Mouse (Mus musculus): ENCODE measurements around the gene Tas1r3. TPM values are rescaled to one million over a fixed set of nuclear protein-coding genes. Genes with fewer than 3 reads are reported as not detected.

The Tas1r3 gene
- polyA plus RNA-seq (2016; fragmentation: Nextera tagmentation; extraction: Ambion mirVana) = 0.07 and 0.11 TPM in 2 replicates

- Histone ChIP-seq H3K27me3 (replicated peaks) (no peaks in the 10 kb centered on the region), H3K9ac (no peak within 1 kb of the TSS)
- ATAC-seq = no peak
Observed at GRCm38 (mm10) chr4:155863001-155863400, at the start of gene Tas1r3. Gene Tas1r3, minus strand, starts transcription at chr4:155863362.

GRCm38 (mm10) chr4:155908751-155909150, 45.6 kb upstream of the Tas1r3 start:
- no peaks in the 10 kb centered on the region for H3K4me1 ChIP-seq
- 81% methylated on average over 4 of the region's 4 CpGs for WGBS (ENCODE audit: insufficient replicate concordance)

More at GRCm38 (mm10) chr4:155863001-155863400, at the start of gene Tas1r3:
- no peak within 1 kb of the TSS for H3K4me3 ChIP-seq
- H3K4me1 ChIP-seq = peaks cover 6% of the 10 kb centered on the region
- no peak within 1 kb of the TSS for H3K4me2 ChIP-seq
- no peaks in the 10 kb centered on the region for H3K9me3 ChIP-seq (replicated peaks)
- no peak within 1 kb of the TSS for H3K27ac ChIP-seq
- 61% methylated on average over 5 of the region's 5 CpGs for WGBS (ENCODE audit: insufficient replicate concordance)
- H3K36me3 ChIP-seq = peaks cover 62% of the 10 kb centered on the region

GRCm38 (mm10) chr4:155908281-155908680, 45.1 kb upstream of the Tas1r3 start:
- Histone ChIP-seq H3K4me2 (no peak overlapping the region), H3K27me3 (replicated peaks) (no peaks in the 10 kb centered on the region), H3K9me3 (replicated peaks) (no peaks in the 10 kb centered on the region), H3K4me1 (no peaks in the 10 kb centered on the region), H3K9ac (no peak overlapping the region), H3K36me3 (peaks cover 35% of the 10 kb centered on the region), H3K27ac (no peak overlapping the region), H3K4me3 (no peak overlapping the region)
- ATAC-seq = no peak
- WGBS (ENCODE audit: insufficient replicate concordance) = 64% methylated on average over 7 of the region's 7 CpGs

More at GRCm38 (mm10) chr4:155908751-155909150, 45.6 kb upstream of the Tas1r3 start:
- Histone ChIP-seq H3K36me3 (peaks cover 31% of the 10 kb centered on the region), H3K27ac (no peak overlapping the region), H3K9me3 (replicated peaks) (no peaks in the 10 kb centered on the region), H3K9ac (no peak overlapping the region), H3K27me3 (replicated peaks) (no peaks in the 10 kb centered on the region), H3K4me3 (no peak overlapping the region), H3K4me2 (no peak overlapping the region)
- ATAC-seq = no peak

GRCm38 (mm10) chr4:155907003-155907402, 43.8 kb upstream of the Tas1r3 start:
- H3K27ac ChIP-seq = no peak overlapping the region
- no peak overlapping the region for H3K9ac ChIP-seq
- no peaks in the 10 kb centered on the region for H3K4me1 ChIP-seq
- no peak overlapping the region for H3K4me2 ChIP-seq
- H3K36me3 ChIP-seq = peaks cover 48% of the 10 kb centered on the region
- no peaks in the 10 kb centered on the region for H3K9me3 ChIP-seq (replicated peaks)
- no peaks in the 10 kb centered on the region for H3K27me3 ChIP-seq (replicated peaks)
- 76% methylated on average over 11 of the region's 11 CpGs for WGBS (ENCODE audit: insufficient replicate concordance)
- no peak for ATAC-seq
- H3K4me3 ChIP-seq = no peak overlapping the region

- ATAC-seq = no peak
- WGBS (ENCODE audit: insufficient replicate concordance) = 76% methylated on average over 9 of the region's 9 CpGs
Observed at GRCm38 (mm10) chr4:155906125-155906524, 43.0 kb upstream of the Tas1r3 start.

GRCm38 (mm10) chr4:155905634-155906033, 42.5 kb upstream of the Tas1r3 start:
- Histone ChIP-seq H3K4me2 (no peak overlapping the region), H3K36me3 (peaks cover 62% of the 10 kb centered on the region), H3K27me3 (replicated peaks) (no peaks in the 10 kb centered on the region), H3K9ac (no peak overlapping the region), H3K27ac (no peak overlapping the region), H3K4me3 (no peak overlapping the region), H3K9me3 (replicated peaks) (no peaks in the 10 kb centered on the region), H3K4me1 (no peaks in the 10 kb centered on the region)
- 87% methylated on average over 13 of the region's 13 CpGs for WGBS (ENCODE audit: insufficient replicate concordance)
- ATAC-seq = no peak

More at GRCm38 (mm10) chr4:155906125-155906524, 43.0 kb upstream of the Tas1r3 start:
- Histone ChIP-seq H3K27me3 (replicated peaks) (no peaks in the 10 kb centered on the region), H3K4me2 (no peak overlapping the region), H3K36me3 (peaks cover 57% of the 10 kb centered on the region), H3K4me3 (no peak overlapping the region), H3K9ac (no peak overlapping the region), H3K27ac (no peak overlapping the region), H3K4me1 (no peaks in the 10 kb centered on the region), H3K9me3 (replicated peaks) (no peaks in the 10 kb centered on the region)

- Histone ChIP-seq H3K27ac (no peak overlapping the region), H3K4me2 (no peak overlapping the region), H3K27me3 (replicated peaks) (no peaks in the 10 kb centered on the region), H3K36me3 (peaks cover 73% of the 10 kb centered on the region), H3K4me3 (no peak overlapping the region), H3K9ac (no peak overlapping the region), H3K4me1 (no peaks in the 10 kb centered on the region), H3K9me3 (replicated peaks) (no peaks in the 10 kb centered on the region)
- no peak for ATAC-seq
- WGBS (ENCODE audit: insufficient replicate concordance) = 86% methylated on average over 13 of the region's 13 CpGs
Observed at GRCm38 (mm10) chr4:155904318-155905102, 41.3 kb upstream of the Tas1r3 start.

- H3K27ac ChIP-seq = no peak overlapping the region
- no peak for ATAC-seq
- peaks cover 86% of the 10 kb centered on the region for H3K36me3 ChIP-seq
- no peaks in the 10 kb centered on the region for H3K9me3 ChIP-seq (replicated peaks)
- H3K4me3 ChIP-seq = no peak overlapping the region
- H3K27me3 ChIP-seq (replicated peaks) = no peaks in the 10 kb centered on the region
- no peaks in the 10 kb centered on the region for H3K4me1 ChIP-seq
- no peak overlapping the region for H3K4me2 ChIP-seq
- no peak overlapping the region for H3K9ac ChIP-seq
- WGBS (ENCODE audit: insufficient replicate concordance) = 92% methylated on average over 13 of the region's 13 CpGs
Observed at GRCm38 (mm10) chr4:155903246-155903645, 40.1 kb upstream of the Tas1r3 start.

GRCm38 (mm10) chr4:155901205-155901604, 38.0 kb upstream of the Tas1r3 start:
- WGBS (ENCODE audit: insufficient replicate concordance) = 67% methylated on average over 3 of the region's 3 CpGs
- no peak for ATAC-seq
- H3K9ac ChIP-seq = no peak overlapping the region

GRCm38 (mm10) chr4:155899355-155899754, 36.2 kb upstream of the Tas1r3 start:
- no peak for ATAC-seq
- WGBS (ENCODE audit: insufficient replicate concordance) = 88% methylated on average over 7 of the region's 7 CpGs
- no peak overlapping the region for H3K9ac ChIP-seq
- H3K4me2 ChIP-seq = no peak overlapping the region
- H3K27ac ChIP-seq = no peak overlapping the region
- peaks cover 87% of the 10 kb centered on the region for H3K36me3 ChIP-seq
- H3K27me3 ChIP-seq (replicated peaks) = no peaks in the 10 kb centered on the region
- H3K4me1 ChIP-seq = peaks cover 12% of the 10 kb centered on the region
- H3K9me3 ChIP-seq (replicated peaks) = no peaks in the 10 kb centered on the region
- H3K4me3 ChIP-seq = no peak overlapping the region

More at GRCm38 (mm10) chr4:155901205-155901604, 38.0 kb upstream of the Tas1r3 start:
- Histone ChIP-seq H3K4me3 (no peak overlapping the region), H3K4me2 (no peak overlapping the region), H3K27ac (no peak overlapping the region), H3K36me3 (peaks cover 96% of the 10 kb centered on the region), H3K4me1 (no peaks in the 10 kb centered on the region), H3K27me3 (replicated peaks) (no peaks in the 10 kb centered on the region), H3K9me3 (replicated peaks) (no peaks in the 10 kb centered on the region)

- Histone ChIP-seq H3K4me2 (no peak overlapping the region), H3K4me3 (no peak overlapping the region), H3K4me1 (peaks cover 23% of the 10 kb centered on the region), H3K9ac (no peak overlapping the region), H3K27ac (no peak overlapping the region), H3K36me3 (peaks cover 77% of the 10 kb centered on the region), H3K9me3 (replicated peaks) (no peaks in the 10 kb centered on the region), H3K27me3 (replicated peaks) (no peaks in the 10 kb centered on the region)
- WGBS (ENCODE audit: insufficient replicate concordance) = 96% methylated on average over 2 of the region's 2 CpGs
- no peak for ATAC-seq
Observed at GRCm38 (mm10) chr4:155898318-155898717, 35.2 kb upstream of the Tas1r3 start.

- H3K9ac ChIP-seq = no peak overlapping the region
- H3K4me1 ChIP-seq = peaks cover 32% of the 10 kb centered on the region
- H3K27me3 ChIP-seq (replicated peaks) = no peaks in the 10 kb centered on the region
- no peaks in the 10 kb centered on the region for H3K9me3 ChIP-seq (replicated peaks)
- peaks cover 58% of the 10 kb centered on the region for H3K36me3 ChIP-seq
- WGBS (ENCODE audit: insufficient replicate concordance) = 93% methylated on average over 12 of the region's 12 CpGs
- no peak overlapping the region for H3K4me2 ChIP-seq
- H3K4me3 ChIP-seq = no peak overlapping the region
- ATAC-seq = no peak
- H3K27ac ChIP-seq = no peak overlapping the region
Observed at GRCm38 (mm10) chr4:155896461-155896860, 33.3 kb upstream of the Tas1r3 start.
